Mouse (Mus musculus): ENCODE measurements around the gene Atp5e.

Gene Atp5e

DNA sequence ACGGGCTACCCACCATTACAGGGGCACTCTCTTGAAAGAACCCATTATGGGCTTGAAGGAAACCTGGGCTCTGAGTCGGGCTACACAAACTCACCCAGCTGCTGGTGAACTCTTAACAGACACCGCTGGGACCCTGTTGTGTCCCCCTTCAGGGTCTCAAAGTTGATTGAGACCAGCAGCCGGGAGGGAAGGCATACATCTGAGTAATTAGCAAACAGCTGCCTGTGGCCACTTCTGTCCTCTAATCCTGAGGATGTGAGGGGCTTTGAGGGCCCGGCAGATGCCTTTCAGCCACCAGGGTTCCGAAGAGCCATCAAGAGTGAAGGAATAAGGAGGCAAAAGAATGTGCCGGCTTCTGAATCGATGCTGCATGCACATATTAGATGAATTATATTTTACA lies 17.0 kb downstream of the Atp5e start:
- no peak for DNase-seq (ENCODE audit: low spot score)

DNA sequence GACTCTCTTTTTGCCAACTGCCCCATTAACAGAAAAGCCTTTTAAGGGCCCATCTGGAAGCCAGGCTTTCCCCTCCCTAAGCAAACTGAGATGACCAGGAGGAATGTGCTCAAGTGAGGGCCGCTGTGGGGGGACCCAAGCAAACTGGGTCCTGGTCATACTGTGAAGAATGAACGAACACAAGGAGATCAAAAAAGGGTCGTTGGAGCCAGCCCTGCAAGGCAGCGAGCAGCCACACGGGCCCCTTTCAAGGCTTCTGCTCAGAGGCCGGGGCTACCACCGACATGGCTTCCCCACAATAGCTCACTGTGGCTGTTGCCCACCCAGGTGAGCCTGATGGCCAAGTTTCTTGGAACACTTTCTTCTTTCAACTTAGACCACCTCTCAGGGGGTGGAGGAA lies 17.4 kb downstream of the Atp5e start:
- no peak for DNase-seq (ENCODE audit: low spot score)

- DNase-seq (ENCODE audit: low spot score) = no peak
Observed at GRCm38 (mm10) chr2:174445018-174445417, 18.9 kb downstream of the Atp5e start.

DNA sequence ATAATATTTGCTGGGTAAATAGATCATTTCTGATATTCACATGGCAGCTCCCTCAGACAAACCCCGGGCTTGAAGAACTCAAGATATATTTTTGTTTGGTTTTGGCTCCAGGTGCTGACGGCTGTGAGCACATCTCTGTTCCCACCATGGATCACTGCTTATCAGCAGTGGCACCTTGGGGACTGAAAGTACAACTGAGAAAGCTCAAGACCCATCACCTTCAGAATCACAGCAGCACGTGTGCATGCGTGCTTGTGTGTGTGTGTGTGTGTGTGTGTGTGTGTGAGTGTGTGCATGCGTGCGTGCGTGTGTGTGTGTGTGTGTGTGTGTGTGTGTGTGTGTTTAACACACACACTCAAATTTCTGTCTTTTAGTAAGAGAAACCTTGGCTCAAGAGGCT lies 19.5 kb downstream of the Atp5e start:
- DNase-seq (ENCODE audit: low spot score) = no peak

GRCm38 (mm10) chr2:174443046-174443445 lies 20.9 kb downstream of the Atp5e start:
- no peak for DNase-seq (ENCODE audit: low spot score)

DNA sequence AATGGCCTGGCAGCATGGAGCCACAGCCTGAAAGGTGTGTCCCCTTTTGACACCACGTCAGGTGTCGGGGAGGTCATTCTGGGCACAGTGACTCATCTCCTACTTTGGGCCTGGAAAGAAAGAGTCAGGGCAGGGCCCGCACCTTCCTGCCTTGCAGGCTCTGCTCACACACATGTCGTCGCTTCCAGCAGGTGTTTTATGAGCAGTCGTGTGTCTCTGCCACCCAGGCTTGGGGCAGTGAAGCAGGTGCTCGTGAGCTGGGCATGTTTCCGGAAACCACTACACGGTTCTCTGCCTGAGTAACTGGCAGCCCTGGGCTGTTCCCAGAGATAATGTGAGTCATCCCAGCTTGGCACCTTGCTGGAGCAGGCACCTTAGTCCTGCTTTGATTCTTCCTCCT lies 21.4 kb downstream of the Atp5e start:
- no peak for DNase-seq (ENCODE audit: low spot score)

DNA sequence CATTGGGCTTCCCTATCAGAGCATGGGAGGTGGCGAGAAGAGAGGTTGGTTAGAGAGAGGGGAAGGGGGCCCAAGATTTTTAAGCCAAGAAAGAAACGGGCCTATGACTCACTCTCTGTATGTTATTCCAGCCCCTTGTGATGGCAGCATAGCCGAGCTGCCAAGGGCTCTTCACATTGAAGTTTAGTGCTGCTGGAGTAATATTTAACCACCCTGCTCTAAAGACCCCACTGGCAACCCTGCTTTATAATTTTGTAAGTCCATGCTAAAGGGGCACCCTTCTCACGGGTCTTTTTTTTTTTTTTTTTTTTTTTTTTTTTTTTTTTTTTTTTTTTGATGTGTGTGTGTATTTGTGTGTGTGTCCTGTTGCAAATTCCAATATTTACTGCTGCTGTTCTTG lies 22.0 kb downstream of the Atp5e start:
- no peak for DNase-seq (ENCODE audit: low spot score)

- DNase-seq (ENCODE audit: low spot score) = no peak
Observed at GRCm38 (mm10) chr2:174439961-174440360, 23.9 kb downstream of the Atp5e start.

DNA sequence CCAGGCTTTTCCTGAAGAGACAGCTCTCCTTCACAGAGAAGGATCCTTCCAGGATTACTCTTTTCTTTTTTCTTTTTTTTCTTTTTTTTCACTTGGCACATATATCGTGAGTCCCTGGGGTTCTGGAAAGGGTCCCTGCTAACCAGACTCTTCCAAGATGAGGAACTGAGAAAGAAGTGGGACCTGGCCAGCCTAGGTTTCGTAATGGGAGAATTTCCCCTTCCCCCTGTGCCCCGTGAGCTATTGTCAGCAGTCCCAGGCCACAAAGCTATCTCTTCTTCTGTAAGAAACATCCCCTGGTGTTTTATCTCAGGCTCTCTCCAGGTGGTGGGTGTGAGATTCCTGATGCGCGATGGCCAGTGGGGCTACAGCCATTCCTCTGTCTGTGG lies 24.5 kb downstream of the Atp5e start:
- no peak for DNase-seq (ENCODE audit: low spot score)

GRCm38 (mm10) chr2:174438737-174439449 lies 25.0 kb downstream of the Atp5e start, which contains the start of gene Ctsz:
Ctsz (minus strand) TSS chr2:174439039.
- DNase-seq (ENCODE audit: low spot score) = peak; percentile 75

DNA sequence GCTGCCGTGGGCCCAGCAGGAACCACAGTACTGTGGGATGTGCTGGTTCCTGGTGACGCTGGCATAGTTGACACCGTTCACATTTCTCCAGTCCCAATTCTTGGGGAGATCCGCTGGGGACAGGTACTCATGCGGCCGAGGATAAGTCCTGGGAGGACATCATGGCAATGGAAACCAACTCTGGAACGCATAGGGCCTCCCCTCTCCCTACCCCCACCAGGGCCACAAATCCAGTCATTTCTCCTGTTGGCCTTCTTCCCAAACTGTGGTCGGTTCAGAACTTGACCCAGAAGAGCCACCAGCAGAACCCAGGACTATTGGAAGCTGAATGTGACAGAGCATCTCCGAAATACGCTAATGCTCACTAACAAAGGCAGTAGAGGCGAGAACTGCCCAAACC lies 25.7 kb downstream of the Atp5e start:
- no peak for DNase-seq (ENCODE audit: low spot score)

DNA sequence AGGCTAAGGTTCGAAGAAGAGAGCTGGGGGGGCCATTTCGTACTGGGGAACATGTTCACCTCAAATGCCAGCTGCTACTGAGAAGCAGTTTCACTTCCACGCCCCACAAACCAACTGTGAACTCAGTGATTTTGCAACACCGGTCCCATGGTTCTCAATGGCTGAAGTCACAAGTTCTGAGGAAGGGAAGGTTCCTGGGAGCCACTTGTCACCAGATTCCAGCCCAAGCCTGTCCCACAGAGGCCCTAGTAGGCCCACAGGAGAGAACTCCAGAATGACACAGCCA lies 26.3 kb downstream of the Atp5e start:
- no peak for DNase-seq (ENCODE audit: low spot score)

- no peak for DNase-seq (ENCODE audit: low spot score)
Observed at GRCm38 (mm10) chr2:174436916-174437696, 26.8 kb downstream of the Atp5e start.

GRCm38 (mm10) chr2:174436076-174436701 lies 27.7 kb downstream of the Atp5e start:
- no peak for DNase-seq (ENCODE audit: low spot score)

GRCm38 (mm10) chr2:174434943-174435342 lies 29.0 kb downstream of the Atp5e start:
- DNase-seq (ENCODE audit: low spot score) = no peak

DNA sequence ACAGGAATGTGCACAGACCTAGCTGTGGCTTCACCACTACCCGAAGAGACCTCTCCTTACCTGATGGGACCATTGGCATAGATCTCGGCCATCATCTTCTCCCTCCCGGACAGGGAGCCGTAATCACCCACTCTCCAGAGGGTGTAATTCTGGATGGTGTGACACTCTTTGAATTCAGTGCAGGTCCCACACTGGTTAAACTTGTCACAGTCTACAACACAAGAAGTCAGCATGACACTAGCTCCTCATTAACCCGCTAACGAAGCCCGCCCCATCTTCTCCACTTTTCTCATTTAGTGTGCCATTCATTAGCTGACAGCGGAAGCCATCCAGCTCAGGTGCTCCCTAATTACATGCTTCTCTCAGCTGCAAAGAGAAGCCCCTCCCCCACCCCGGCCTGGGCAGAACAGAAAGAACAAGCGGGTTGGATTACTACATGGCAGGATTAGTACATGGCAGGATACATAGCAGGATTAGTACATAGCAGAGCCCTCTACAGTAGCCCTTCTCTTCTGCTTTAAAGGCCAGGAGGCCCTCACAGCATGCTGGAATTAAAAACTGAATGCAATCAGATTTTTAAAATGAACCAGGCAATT lies 34.8 kb downstream of the Atp5e start:
- DNase-seq (ENCODE audit: low spot score) = no peak

DNA sequence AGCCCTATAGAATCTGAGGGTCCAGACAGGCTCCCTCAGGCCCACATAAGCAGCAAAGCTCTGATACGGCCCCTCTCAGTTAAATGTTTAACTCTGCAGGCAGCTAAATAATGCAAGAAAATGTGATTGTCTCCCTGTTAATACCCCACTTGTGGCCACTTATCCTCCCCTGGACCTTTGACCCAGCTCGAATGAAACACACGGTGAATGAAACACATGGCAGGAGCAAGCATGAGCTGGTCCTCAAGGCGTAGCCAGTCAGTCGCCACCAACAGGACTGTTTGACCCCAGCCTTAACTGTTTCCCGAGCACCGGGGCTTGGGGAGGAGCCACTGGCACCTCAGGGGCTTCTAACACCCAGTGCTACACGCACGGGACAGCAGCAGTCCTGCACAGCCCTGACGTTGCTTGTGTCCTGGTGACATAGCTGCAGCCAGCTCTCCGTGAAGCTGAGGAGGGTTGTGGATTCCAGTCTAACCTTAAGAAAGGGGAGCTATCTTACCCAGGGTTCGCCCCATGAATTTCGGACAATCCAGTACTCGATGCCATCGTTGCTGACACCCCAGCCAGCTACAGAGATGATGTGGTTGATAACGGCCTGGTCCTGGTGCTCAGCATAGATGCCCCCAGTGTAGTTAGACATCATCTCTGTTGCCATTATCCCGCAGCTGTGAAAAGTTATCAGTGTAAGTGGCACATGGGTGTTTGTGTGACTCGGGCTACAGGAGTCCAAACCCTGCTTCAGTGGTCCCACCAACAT lies 35.6 kb downstream of the Atp5e start:
- no peak for DNase-seq (ENCODE audit: low spot score)

GRCm38 (mm10) chr2:174426856-174427255 lies 37.0 kb downstream of the Atp5e start:
- DNase-seq (ENCODE audit: low spot score) = no peak

DNA sequence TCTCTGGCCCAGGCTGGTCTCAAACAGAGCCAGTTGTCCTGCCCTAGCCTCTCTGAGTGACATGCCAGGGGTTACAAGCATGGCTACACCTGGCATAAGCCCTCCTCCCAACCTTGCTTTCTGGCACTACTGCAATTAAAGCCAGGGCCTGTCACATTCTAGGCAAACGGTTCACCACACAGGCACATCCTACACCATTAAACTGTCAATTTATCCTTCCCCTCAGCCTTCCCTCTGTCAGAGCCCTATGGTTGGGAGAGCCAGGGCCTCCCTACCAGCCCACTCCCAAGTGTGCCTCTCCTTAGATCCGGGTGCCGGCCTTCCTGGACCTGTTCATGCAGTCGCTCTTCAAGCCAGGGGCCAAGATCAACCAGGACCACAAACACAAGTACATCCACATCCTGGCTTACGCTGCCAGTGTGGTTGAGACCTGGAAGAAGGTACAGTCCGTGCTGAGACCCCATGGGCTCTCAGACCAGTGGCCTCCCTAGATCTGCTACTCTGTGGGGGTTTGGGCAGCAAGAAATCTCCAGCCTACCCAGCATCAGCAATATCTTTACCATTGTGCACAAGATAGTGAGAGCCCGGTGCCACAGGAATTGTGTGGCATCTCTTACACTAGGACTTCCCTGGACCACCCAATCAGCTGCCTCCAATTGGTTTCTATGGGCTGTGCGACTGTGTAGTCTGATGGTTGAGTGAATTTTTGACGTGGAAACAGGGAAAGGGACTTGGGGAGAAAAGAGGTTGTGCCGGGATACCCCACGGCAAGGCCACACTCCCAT lies 39.4 kb downstream of the Atp5e start:
- no peak for DNase-seq (ENCODE audit: low spot score)

- DNase-seq (ENCODE audit: low spot score) = no peak
Observed at GRCm38 (mm10) chr2:174421107-174421506, 42.8 kb downstream of the Atp5e start.

GRCm38 (mm10) chr2:174415731-174416310 lies 48.1 kb downstream of the Atp5e start, which contains the start of gene Nelfcd:
Nelfcd (plus strand) TSS chr2:174415804.
- DNase-seq (ENCODE audit: low spot score) = peak; percentile 100
